Mouse (Mus musculus) gastrocnemius, adult 2 months (tissue): ENCODE measurements around the gene Sdhaf2. TPM values are rescaled to one million over a fixed set of nuclear protein-coding genes. Genes with fewer than 3 reads are reported as not detected.
A peak's percentile ranks its signal among the peaks of the same experiment; 100 is the strongest.
"Not testable (repeated sequence)": the region's sequence is repeated elsewhere in the genome, so short reads cannot be mapped to it uniquely, and the experiment has no call there.

ENCODE experiments used
- DNase-seq: peaks from one replicate; pipeline ENCODE4 v3.0.0; 2022
- H3K27ac ChIP-seq: fragments of 200-600 bp; 2 replicates; pipeline ENCODE4 v1.8.1; 2022; ENCODE audit warnings: mild to moderate bottlenecking
- H3K4me3 ChIP-seq: fragments of 200-600 bp; 2 replicates; pipeline ENCODE4 v1.8.1; 2022; ENCODE audit warnings: mild to moderate bottlenecking, moderate library complexity
- CTCF ChIP-seq: fragments of 200-600 bp; IDR thresholded peaks from 2 replicates; pipeline ENCODE4 v1.8.1; 2022; ENCODE audit warnings: antibody characterized with exemption, mild to moderate bottlenecking, moderate library complexity
- intact Hi-C: fragments of 180-260 bp; cut with DNase I; formaldehyde crosslinking; loops from one replicate; pipeline ENCODE4 v1.15.1; 2025
- long read RNA-seq, 2 experiments: library from polyadenylated mRNA; stranded (forward); transcript quantifications; one replicate each; pipeline ENCODE4 v2.0.0; 2021
- total RNA-seq, 2 experiments: library from RNA; stranded (reverse); gene quantifications; 2 replicates each; pipeline ENCODE4 v1.2.3; 2021

Gene Sdhaf2
- total RNA-seq, result 10 to 100 TPM; 42.4 to 62.9 TPM
- long read RNA-seq, experiment 1, transcript Sdhaf2-201 (4 exons, 2,981 nt), result major isoform, 43 of 48 reads
- long read RNA-seq, experiment 1, partial matches to known transcripts, result 0 of 48 reads
- long read RNA-seq, experiment 1, other reads (novel, unspliced or antisense), result 3 of 48 reads
- long read RNA-seq, experiment 2, transcript Sdhaf2-201 (4 exons, 2,981 nt), result major isoform, 45 of 54 reads
- long read RNA-seq, experiment 2, partial matches to known transcripts, result 0 of 54 reads
- long read RNA-seq, experiment 2, other reads (novel, unspliced or antisense), result 5 of 54 reads

DNA sequence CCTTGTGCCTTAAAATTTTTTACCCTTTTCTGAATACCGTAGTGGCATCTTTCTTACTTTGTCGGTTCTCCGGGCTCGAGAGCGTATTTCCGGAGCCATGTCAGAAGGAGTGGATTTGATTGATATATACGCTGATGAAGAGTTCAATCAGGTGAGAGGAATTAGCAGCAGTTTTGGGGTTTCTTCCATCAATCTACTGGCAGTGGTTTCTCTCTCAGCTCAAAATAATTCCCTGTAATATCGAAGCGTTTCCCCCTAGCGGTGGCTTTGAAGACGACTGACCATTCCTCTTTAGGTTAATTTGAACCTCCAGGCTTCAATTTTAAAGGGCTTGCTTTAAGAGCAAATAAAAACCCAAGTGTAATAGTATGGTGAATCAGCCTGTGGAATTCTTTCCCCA, at the start of gene Sdhaf2:
Gene Sdhaf2, minus strand, starts transcription at position 233 of the 400 bp plus-strand sequence.
- Histone ChIP-seq H3K27ac (peak within 1 kb of the TSS; percentile 99), H3K4me3 (peak within 1 kb of the TSS; percentile 97)
- no peak for DNase-seq
- peak; percentile 53 for TF ChIP-seq CTCF
- intact Hi-C loops, result loop anchor here (2.0 to 5.0 kb wide), 2 partner anchors 29 to 81 kb away; partner anchors contain the start of genes Ddb1 and Tkfc

DNA sequence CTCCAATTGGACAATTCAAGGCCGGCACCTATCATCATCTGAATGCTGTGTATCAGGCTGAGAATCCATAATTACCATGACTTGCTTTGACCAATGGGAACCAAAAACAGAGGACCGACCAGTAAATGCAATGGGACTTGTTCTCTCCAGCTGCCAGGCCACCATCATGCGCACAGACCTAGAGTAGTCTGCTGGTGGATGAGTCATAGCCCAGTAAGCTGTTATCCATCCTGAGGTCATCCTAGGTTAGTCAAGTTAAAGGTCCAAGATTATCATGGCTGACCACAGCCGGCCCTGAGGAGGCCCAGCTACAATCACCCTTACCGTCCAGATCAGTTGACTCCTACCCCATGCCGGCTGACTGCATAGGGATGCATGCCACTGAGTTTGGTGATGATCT, 43.7 kb upstream of the Sdhaf2 start:
- no peak overlapping the region for H3K4me3 ChIP-seq
- intact Hi-C loops, result no loop called here
- DNase-seq, result no peak
- H3K27ac ChIP-seq, result no peak overlapping the region
- no peak for TF ChIP-seq CTCF

DNA sequence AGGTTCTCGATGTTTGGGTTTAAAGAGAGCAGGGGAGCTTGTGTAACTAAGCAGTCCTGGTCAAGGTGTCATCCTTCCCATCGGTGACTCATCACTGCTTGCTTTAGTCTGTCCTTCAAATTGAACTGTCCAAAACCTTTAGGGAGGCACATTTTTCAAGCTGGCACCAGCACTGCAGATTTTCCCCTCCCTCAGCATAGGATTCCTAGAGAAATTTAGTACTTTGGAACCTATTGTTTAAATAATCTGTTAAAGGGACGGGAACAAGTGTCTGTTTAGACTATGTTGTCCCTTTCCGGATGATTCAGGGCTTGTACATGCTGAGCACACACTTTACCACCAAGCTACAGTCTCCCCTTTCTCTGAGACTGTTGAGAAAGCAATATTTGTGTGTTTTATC, 39.3 kb upstream of the Sdhaf2 start:
- no peak for TF ChIP-seq CTCF
- DNase-seq, result no peak
- Histone ChIP-seq H3K27ac (no peak overlapping the region), H3K4me3 (no peak overlapping the region)
- intact Hi-C loops, result no loop called here

DNA sequence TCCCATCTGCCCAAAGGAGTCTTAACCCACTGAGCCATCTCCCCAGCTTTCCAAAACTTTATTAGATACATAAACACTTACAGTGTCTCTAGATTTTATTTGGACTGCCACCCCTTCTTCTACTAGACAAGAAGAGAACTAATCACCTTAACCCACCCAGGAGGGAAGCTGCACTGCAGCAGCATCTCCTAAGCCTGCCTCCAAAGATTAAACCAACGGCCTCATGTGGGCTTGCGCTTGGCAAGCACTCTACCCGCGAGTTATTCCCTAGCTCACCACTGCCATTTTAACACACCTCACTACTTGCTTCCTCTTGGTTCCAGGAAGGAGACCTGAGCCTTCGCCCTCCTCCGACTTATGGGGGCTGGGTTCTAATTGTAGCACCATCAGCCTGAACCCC, 38.3 kb upstream of the Sdhaf2 start:
- intact Hi-C loops, result no loop called here
- no peak overlapping the region for H3K4me3 ChIP-seq
- H3K27ac ChIP-seq, result no peak overlapping the region
- DNase-seq, result no peak
- TF ChIP-seq CTCF, result no peak

GRCm38 (mm10) chr19:10562351-10562750, 36.4 kb upstream of the Sdhaf2 start:
- TF ChIP-seq CTCF, result no peak
- Histone ChIP-seq H3K27ac (peak overlapping the region; percentile 71; the same call in 1 of the 2 replicates), H3K4me3 (no peak overlapping the region)
- no peak for DNase-seq
- intact Hi-C loops, result no loop called here

GRCm38 (mm10) chr19:10561558-10562314, 35.8 kb upstream of the Sdhaf2 start:
- Histone ChIP-seq H3K4me3 (no peak overlapping the region), H3K27ac (peak overlapping the region; percentile 71)
- intact Hi-C loops, result no loop called here
- DNase-seq, result peak; percentile 22
- no peak for TF ChIP-seq CTCF

DNA sequence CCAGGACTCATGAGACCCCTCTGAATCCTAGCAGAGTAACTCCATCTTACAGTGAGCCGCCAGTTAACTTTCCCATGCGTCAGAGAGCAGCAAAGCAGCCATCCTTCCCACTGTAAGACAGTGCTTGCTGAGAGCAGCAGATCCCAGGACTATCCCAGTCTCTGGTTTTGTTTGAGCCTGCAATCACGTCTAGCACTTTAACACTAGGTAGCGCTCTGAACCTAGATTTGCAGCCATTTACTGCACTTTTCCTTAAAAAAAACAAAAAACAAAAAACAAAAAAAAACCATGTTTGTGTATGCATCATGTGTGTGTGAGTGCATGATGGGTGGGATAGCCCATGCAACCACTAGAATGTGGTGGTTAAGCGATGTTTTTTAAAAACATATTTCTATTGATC, 34.2 kb upstream of the Sdhaf2 start:
- no peak overlapping the region for H3K4me3 ChIP-seq
- intact Hi-C loops, result no loop called here
- no peak for DNase-seq
- no peak overlapping the region for H3K27ac ChIP-seq
- peak; percentile 24; the same call in 1 of the 2 replicates for TF ChIP-seq CTCF

GRCm38 (mm10) chr19:10557837-10558375, 32.0 kb upstream of the Sdhaf2 start:
- H3K27ac ChIP-seq, intact Hi-C loops, H3K4me3 ChIP-seq, DNase-seq: not testable (repeated sequence)
- TF ChIP-seq CTCF, result peak; percentile 47

- DNase-seq, result no peak
- H3K4me3 ChIP-seq, result no peak overlapping the region
- no peak overlapping the region for H3K27ac ChIP-seq
- intact Hi-C loops, result no loop called here
- no peak for TF ChIP-seq CTCF
Measured at GRCm38 (mm10) chr19:10557430-10557829, 31.5 kb upstream of the Sdhaf2 start.

DNA sequence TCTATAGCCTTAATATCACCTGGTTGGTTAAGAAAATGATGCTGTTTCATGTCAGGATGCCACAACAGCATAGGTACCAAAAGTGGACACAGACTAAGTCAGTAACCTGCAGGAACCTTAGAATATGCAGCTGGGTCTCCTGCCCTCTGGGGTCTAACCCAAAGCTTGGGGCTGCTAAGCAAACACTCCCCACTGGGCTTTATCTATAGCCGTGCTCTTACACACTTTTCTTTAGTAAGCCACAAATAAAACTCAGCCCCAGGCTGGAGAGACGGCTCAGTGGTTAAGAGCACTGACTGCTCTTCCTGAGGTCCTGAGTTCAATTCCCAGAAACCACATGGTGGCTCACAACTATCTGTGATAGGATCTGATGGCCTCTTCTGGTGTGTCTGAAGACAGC, 31.1 kb upstream of the Sdhaf2 start:
- DNase-seq, result no peak
- TF ChIP-seq CTCF, result no peak
- Histone ChIP-seq H3K4me3 (no peak overlapping the region), H3K27ac (no peak overlapping the region)
- intact Hi-C loops, result no loop called here

GRCm38 (mm10) chr19:10555624-10556510, 29.9 kb upstream of the Sdhaf2 start, which contains the start of gene Tmem216:
Gene Tmem216, minus strand, starts transcription at chr19:10556238.
- Histone ChIP-seq H3K4me3 (peak within 1 kb of the TSS; percentile 78), H3K27ac (peak within 1 kb of the TSS; percentile 89)
- peak; percentile 91 for DNase-seq
- intact Hi-C loops, result loop anchor here (1.0 to 2.0 kb wide), 3 partner anchors 21 to 49 kb away; partner anchors contain the start of genes Cyb561a3, Ddb1, Sdhaf2 and Tkfc
- peak; percentile 28; the same call in 1 of the 2 replicates for TF ChIP-seq CTCF

GRCm38 (mm10) chr19:10539454-10539853, 13.5 kb upstream of the Sdhaf2 start:
- no peak for TF ChIP-seq CTCF
- intact Hi-C loops, result no loop called here
- Histone ChIP-seq H3K27ac (no peak overlapping the region), H3K4me3 (no peak overlapping the region)
- no peak for DNase-seq
